Mouse (Mus musculus) ES-Bruce4 (cell line): ENCODE measurements around the gene H2-Ke6. TPM values are rescaled to one million over a fixed set of nuclear protein-coding genes. Genes with fewer than 3 reads are reported as not detected.

Experiments
- H3K27ac ChIP-seq: 2 replicates; pipeline ENCODE4 v1.5.1; 2012; ENCODE audit warnings: low read length, inconsistent platforms; ENCODE audit not compliant: insufficient read depth
- H3K27me3 ChIP-seq: 2 replicates; pipeline ENCODE4 v1.6.1; 2012; ENCODE audit warnings: mild to moderate bottlenecking, low read length, inconsistent platforms; ENCODE audit not compliant: control insufficient read depth, poor library complexity, insufficient read depth, severe bottlenecking
- H3K36me3 ChIP-seq: 2 replicates; pipeline ENCODE4 v1.6.1; 2012; ENCODE audit warnings: inconsistent platforms, mild to moderate bottlenecking, low read length, moderate library complexity; ENCODE audit not compliant: control insufficient read depth, poor library complexity, insufficient read depth, severe bottlenecking
- H3K4me1 ChIP-seq: one replicate; pipeline ENCODE4 v1.8.1; 2011; ENCODE audit warnings: low read length; ENCODE audit not compliant: control insufficient read depth, insufficient read depth
- H3K4me3 ChIP-seq: 2 replicates; pipeline ENCODE4 v1.5.1; 2011; ENCODE audit warnings: low read depth, mild to moderate bottlenecking, low read length
- H3K9ac ChIP-seq: 2 replicates; pipeline ENCODE4 v1.6.1; 2012; ENCODE audit warnings: low read depth, mild to moderate bottlenecking, inconsistent platforms; ENCODE audit not compliant: poor library complexity, severe bottlenecking
- H3K9me3 ChIP-seq: replicated peaks from 2 replicates; pipeline ENCODE4 v1.6.1; 2012; ENCODE audit warnings: mild to moderate bottlenecking, low read length, inconsistent platforms; ENCODE audit not compliant: control insufficient read depth, poor library complexity, insufficient read depth, severe bottlenecking
- CTCF ChIP-seq: IDR thresholded peaks from one replicate; pipeline ENCODE4 v1.8.1; 2011; ENCODE audit warnings: low read depth, low read length
- EP300 ChIP-seq: IDR thresholded peaks from 2 replicates; pipeline ENCODE4 v1.6.1; 2011; ENCODE audit warnings: low read depth, low read length; ENCODE audit not compliant: insufficient read depth
- POLR2A ChIP-seq: IDR thresholded peaks from one replicate; pipeline ENCODE4 v1.8.1; 2011; ENCODE audit warnings: low read length; ENCODE audit not compliant: insufficient read depth
- polyA plus RNA-seq: library from polyadenylated mRNA; stranded (reverse); fragments of >200 nt; gene quantifications from 2 replicates; pipeline ENCODE4 v1.2.4, GENCODE M21; 2011; ENCODE audit warnings: low read depth; ENCODE audit not compliant: missing spikeins, insufficient read depth, insufficient read length

The H2-Ke6 gene
- polyA plus RNA-seq, 1 experiment, result 19.0 TPM

DNA sequence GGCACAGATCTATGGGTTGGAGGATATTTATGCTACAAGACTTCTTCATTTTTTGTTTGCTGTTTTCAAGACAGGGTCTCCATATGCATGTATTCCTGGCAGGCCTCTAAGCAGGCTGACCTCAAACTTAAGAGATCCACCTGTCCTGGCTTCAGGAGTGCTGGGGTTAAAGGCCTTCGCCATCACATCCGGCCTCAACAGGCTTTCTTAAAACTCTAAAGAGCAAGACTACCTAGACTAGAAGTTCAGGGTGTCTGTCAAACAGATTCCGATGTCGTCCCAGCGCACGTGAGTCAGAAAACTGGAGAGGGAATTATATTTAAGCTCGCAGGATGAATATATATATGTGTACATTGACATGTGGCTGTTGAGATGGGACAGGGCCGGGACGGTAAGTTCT is 4.2 kb downstream of the H2-Ke6 start:
- H3K27me3 ChIP-seq, result no peaks in the 10 kb centered on the region
- H3K9ac ChIP-seq, result peak overlapping the region; percentile 92; the same call in 1 of the 2 replicates
- no peak overlapping the region for H3K27ac ChIP-seq
- peaks cover 16% of the 10 kb centered on the region for H3K9me3 ChIP-seq
- peaks cover 8% of the 10 kb centered on the region for H3K4me1 ChIP-seq
- peak overlapping the region; percentile 74; the same call in 1 of the 2 replicates for H3K4me3 ChIP-seq
- H3K36me3 ChIP-seq, result peaks cover 4% of the 10 kb centered on the region; the same call in 1 of the 2 replicates
- TF ChIP-seq EP300 (no peak), POLR2A (no peak), CTCF (no peak)

DNA sequence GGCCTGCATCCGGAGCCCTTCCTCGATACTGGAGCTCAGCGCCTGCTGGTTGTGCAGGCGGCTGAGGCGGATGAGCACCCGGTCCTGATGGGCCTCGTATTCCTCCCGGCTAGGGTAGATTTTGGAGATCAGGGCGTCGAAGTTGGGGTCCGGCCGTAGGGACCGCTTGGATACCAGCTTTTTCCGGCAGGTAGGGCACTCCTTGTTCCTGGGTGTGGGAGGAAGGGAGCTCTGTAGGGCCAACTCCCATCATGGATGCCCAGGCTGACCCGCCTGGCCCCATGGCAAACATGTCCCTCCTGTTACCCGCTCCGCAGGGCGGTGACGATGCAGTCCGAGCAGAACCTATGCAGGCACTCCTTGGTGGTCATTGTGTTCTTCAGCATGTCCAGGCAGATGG is 4.9 kb downstream of the H2-Ke6 start:
- Histone ChIP-seq H3K9me3 (peaks cover 19% of the 10 kb centered on the region), H3K27me3 (no peaks in the 10 kb centered on the region), H3K9ac (peak overlapping the region; percentile 50; the same call in 1 of the 2 replicates), H3K4me3 (peak overlapping the region; percentile 18), H3K36me3 (no peaks in the 10 kb centered on the region), H3K27ac (no peak overlapping the region), H3K4me1 (peaks cover 8% of the 10 kb centered on the region)
- TF ChIP-seq POLR2A (no peak), EP300 (no peak), CTCF (no peak)

DNA sequence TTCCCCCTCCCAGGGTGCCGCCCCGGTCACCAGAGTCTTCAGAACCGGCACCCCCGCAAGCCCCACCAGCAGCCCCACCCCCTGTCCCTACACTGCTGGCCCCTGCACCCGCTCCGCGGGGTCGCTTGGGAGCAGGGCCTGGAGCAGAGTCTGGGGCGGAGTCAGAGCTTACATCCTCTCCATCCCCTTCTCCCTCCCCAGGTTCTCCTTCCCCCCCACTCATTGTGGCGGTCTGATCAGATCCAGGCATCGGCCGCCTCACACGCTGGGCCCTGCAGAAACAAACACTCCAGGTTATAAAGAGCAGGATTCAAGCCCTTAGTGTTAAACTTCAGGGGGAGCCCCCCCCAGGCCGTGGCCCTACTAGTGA is 5.5 kb downstream of the H2-Ke6 start:
- Histone ChIP-seq H3K27ac (no peak overlapping the region), H3K4me3 (no peak overlapping the region), H3K9ac (peak overlapping the region; percentile 50; the same call in 1 of the 2 replicates), H3K9me3 (peaks cover 19% of the 10 kb centered on the region), H3K36me3 (no peaks in the 10 kb centered on the region), H3K27me3 (no peaks in the 10 kb centered on the region), H3K4me1 (peaks cover 8% of the 10 kb centered on the region)
- TF ChIP-seq POLR2A (no peak), EP300 (no peak), CTCF (no peak)

DNA sequence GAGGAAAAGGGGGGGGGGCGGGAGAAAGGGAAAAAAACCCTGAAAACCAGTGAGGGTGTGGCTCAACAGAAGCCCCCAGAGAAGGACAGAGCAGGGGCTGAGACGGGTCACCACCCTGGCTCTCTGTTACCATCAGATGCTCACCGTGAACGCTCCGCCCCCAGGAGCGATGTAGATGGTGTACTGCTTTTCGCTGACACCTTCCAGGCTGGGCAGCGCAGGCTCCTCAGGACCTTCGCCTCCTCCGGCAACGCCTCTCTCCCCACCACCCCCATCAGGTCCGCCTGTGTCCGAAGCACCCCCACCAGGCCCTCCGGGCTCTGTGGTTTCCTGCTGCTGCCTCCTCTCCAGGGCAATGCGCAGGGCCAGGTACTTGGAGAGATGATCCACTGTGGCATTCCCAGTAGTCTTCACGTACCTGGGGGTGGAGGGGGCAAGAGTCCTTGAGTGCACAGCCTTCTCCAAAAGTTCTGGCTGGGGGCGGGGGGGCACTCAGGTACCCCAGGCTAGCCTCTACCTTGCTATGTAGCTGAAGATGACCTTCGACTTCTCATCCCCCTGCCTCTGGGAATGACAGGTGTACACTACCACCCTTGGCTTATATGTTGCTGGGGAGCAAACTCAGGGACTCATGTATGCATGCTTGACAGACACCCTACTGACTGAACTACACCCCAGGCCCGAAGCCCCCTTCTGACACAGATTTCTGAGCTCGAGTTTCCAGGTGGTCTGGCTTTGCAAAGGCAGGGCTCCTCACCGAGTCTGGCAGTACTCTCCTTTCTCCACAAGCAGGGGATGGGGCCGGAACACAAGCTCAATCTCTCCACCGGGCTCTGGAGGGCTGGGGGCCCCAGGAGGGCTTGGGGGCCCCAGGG is 6.1 kb downstream of the H2-Ke6 start:
- Histone ChIP-seq H3K27ac (no peak overlapping the region), H3K36me3 (no peaks in the 10 kb centered on the region), H3K4me1 (peaks cover 5% of the 10 kb centered on the region), H3K27me3 (no peaks in the 10 kb centered on the region), H3K9ac (peak overlapping the region; percentile 50; the same call in 1 of the 2 replicates), H3K9me3 (peaks cover 21% of the 10 kb centered on the region), H3K4me3 (no peak overlapping the region)
- no peak for TF ChIP-seq CTCF
- TF ChIP-seq POLR2A, result no peak
- TF ChIP-seq EP300, result no peak

DNA sequence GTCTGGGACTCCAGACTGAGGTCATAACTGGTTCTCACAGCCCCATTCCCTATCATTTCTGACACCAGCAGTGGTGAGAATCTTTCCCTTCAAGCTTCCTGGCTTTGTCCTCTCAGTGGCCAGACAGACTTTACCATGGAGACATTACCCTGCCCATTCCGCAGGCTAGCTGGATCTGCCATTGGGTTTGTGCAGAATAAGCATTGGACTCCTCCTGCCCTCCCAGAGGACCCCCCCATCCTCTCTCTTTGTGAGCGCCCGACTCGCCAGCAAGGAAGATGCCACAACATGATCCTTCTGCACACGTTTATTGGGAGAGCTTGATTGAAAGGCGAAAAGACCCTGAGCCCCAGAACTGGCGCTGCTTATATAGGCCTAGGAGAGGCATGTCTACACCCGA is 14.4 kb downstream of the H2-Ke6 start:
- no peak for TF ChIP-seq EP300
- no peak for TF ChIP-seq POLR2A
- TF ChIP-seq CTCF, result no peak
- Histone ChIP-seq H3K9me3 (peaks cover 21% of the 10 kb centered on the region), H3K4me3 (no peak overlapping the region), H3K9ac (no peak overlapping the region), H3K4me1 (no peaks in the 10 kb centered on the region), H3K27ac (no peak overlapping the region), H3K27me3 (no peaks in the 10 kb centered on the region), H3K36me3 (no peaks in the 10 kb centered on the region)

DNA sequence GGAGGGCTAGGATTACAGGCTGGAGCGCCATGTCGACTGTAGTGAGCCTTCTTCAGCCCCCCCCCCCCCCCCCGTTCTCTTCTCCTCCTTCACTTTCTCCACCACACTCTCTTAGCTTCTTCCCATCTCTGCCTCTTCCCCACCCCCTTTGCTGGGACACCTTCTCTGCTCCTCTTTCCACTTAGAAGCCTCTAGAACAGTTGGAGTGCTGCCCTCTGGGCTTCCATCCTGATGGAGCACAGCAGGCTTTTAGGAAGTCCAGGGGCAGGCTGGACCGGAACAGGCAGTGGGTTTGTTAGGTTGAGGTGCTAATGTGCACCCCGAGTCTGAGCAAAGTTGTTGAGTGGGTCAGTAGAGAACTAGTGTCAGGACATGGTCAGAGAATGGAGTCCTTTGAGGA is 17.7 kb downstream of the H2-Ke6 start:
- no peaks in the 10 kb centered on the region for H3K36me3 ChIP-seq
- no peaks in the 10 kb centered on the region for H3K27me3 ChIP-seq
- no peak for TF ChIP-seq POLR2A
- no peak for TF ChIP-seq CTCF
- no peak for TF ChIP-seq EP300
- no peak overlapping the region for H3K27ac ChIP-seq
- H3K9ac ChIP-seq, result no peak overlapping the region
- H3K4me3 ChIP-seq, result no peak overlapping the region
- H3K9me3 ChIP-seq, result peaks cover 6% of the 10 kb centered on the region
- H3K4me1 ChIP-seq, result no peaks in the 10 kb centered on the region
